Mouse (Mus musculus): ENCODE data around the gene Gm20696.

- no peak for TF ChIP-seq GATA1 (IDR thresholded peaks at IDR 0.05; ENCODE audit: low read length)
- no peak for TF ChIP-seq TAL1 (IDR thresholded peaks at IDR 0.05; ENCODE audit: low read length)
Observed at GRCm38 (mm10) chr6:99392484-99392883, 274.1 kb downstream of the Gm20696 start.
